12 mouse cellular contexts compared by ENCODE assay signal in genomic region chr11:119059256-119059655, GRCm38 (mm10). TPM values are rescaled to one million over a fixed set of nuclear protein-coding genes. Genes with fewer than 3 reads are reported as not detected.
DNase-seq lines count a peak whose midpoint lies in the region; ATAC-seq and TF ChIP-seq lines count a peak whose summit lies in the region.
"Had no signal": no experiment of that assay in that cellular context is flagged by ENCODE, and none has a peak within 500 bp of the region (broad histone marks: within the 10 kb centered on the region; RNA-seq: fewer than 3 reads in every experiment).

No protein-coding gene starts in this region.

- peaks cover 70% of the 10 kb centered on the region for H3K27me3 ChIP-seq in kidney, embryonic 14.5 days (ENCODE audit: control insufficient read depth, insufficient read depth, low read length)
- peaks cover 99% of the 10 kb centered on the region for H3K27me3 ChIP-seq in E14TG2a.4 (ENCODE audit: insufficient read depth, low read length)
- H3K27me3 ChIP-seq in midbrain, postnatal 0 days (ENCODE audit: insufficient read depth, low read length): peaks cover 11% of the 10 kb centered on the region

- H3K4me2 ChIP-seq in kidney, embryonic 14.5 days (replicated peaks; ENCODE audit: low read depth, low read length): no peak overlapping the region
- 0 out of 2 replicates have a peak overlapping the region, but pooled peaks have one; percentile 38 for H3K4me2 ChIP-seq in midbrain, postnatal 0 days (ENCODE audit: low read depth, low read length, poor library complexity, severe bottlenecking)

- WGBS in kidney, embryonic 14.5 days: 3% methylated on average over 3 of the region's 3 CpGs
- WGBS in midbrain, postnatal 0 days: 25% methylated on average over 3 of the region's 3 CpGs

- peak overlapping the region; percentile 23; the same call in 1 of the 2 replicates for H3K4me3 ChIP-seq in kidney, embryonic 14.5 days (ENCODE audit: low read length)
- H3K4me3 ChIP-seq in E14TG2a.4 (replicated peaks; ENCODE audit: low read length): peak overlapping the region; percentile 39
- no peak overlapping the region for H3K4me3 ChIP-seq in midbrain, postnatal 0 days (ENCODE audit: low read depth, low read length)

- no peaks in the 10 kb centered on the region for H3K36me3 ChIP-seq in kidney, embryonic 14.5 days (ENCODE audit: control insufficient read depth, insufficient read depth, low read length)
- H3K36me3 ChIP-seq in E14TG2a.4 (ENCODE audit: insufficient read depth, low read length): no peaks in the 10 kb centered on the region
- no peaks in the 10 kb centered on the region for H3K36me3 ChIP-seq in midbrain, postnatal 0 days (ENCODE audit: insufficient read depth, low read length)

- no peak overlapping the region for H3K9ac ChIP-seq in kidney, embryonic 14.5 days (ENCODE audit: low read depth, low read length)
- H3K9ac ChIP-seq in midbrain, postnatal 0 days (replicated peaks; ENCODE audit: low read length, poor library complexity, severe bottlenecking): no peak overlapping the region

- TF ChIP-seq CTCF in E14TG2a.4 (conservative IDR thresholded peaks at IDR 0.05; ENCODE audit: low read length): no peak
- TF ChIP-seq CTCF in brain, embryonic 14.5 days (IDR thresholded peaks at IDR 0.05; ENCODE audit: borderline replicate concordance, extremely low read depth, insufficient read depth, insufficient read length): no peak
- TF ChIP-seq CTCF in midbrain, postnatal 0 days (IDR thresholded peaks at IDR 0.05): no peak

- ATAC-seq in kidney, embryonic 14.5 days (ENCODE audit: low FRiP score, low TSS enrichment): no peak
- no peak for ATAC-seq in midbrain, postnatal 0 days (ENCODE audit: low FRiP score)

- H3K27ac ChIP-seq in kidney, embryonic 14.5 days (ENCODE audit: low read depth, low read length): no peak overlapping the region
- no peak overlapping the region for H3K27ac ChIP-seq in midbrain, postnatal 0 days (ENCODE audit: low read depth, low read length)

- H3K4me1 ChIP-seq in kidney, embryonic 14.5 days (ENCODE audit: control insufficient read depth, insufficient read depth, low read length): peaks cover 18% of the 10 kb centered on the region; the same call in 1 of the 2 replicates
- peaks cover 53% of the 10 kb centered on the region for H3K4me1 ChIP-seq in E14TG2a.4 (replicated peaks; ENCODE audit: low read depth, low read length)
- peaks cover 32% of the 10 kb centered on the region for H3K4me1 ChIP-seq in midbrain, postnatal 0 days (ENCODE audit: insufficient read depth, low read length)

- H3K9me3 ChIP-seq in kidney, embryonic 14.5 days (ENCODE audit: control insufficient read depth, low read length): no peaks in the 10 kb centered on the region
- H3K9me3 ChIP-seq in E14TG2a.4 (ENCODE audit: low read length): peaks cover 10% of the 10 kb centered on the region
- no peaks in the 10 kb centered on the region for H3K9me3 ChIP-seq in midbrain, postnatal 0 days (ENCODE audit: low read length)

- no peak for DNase-seq in kidney, adult 11 months
- peak; percentile 1 for DNase-seq in brain, embryonic 14.5 days (ENCODE audit: low read depth)
- DNase-seq in midbrain, postnatal 0 days (ENCODE audit: low spot score): no peak
- no peak for DNase-seq in spleen, postnatal 10 days (ENCODE audit: low spot score in 2 of 2)
- DNase-seq in testis, postnatal 14 days (ENCODE audit: low spot score): no peak
- DNase-seq: gastrocnemius, postnatal 36 days; heart, postnatal 4 days; kidney, adult 9 months; layer of hippocampus, adult 9-11 months; thymus, postnatal 4 days had no signal

- no peak for TF ChIP-seq POLR2A in brain, embryonic 14.5 days (IDR thresholded peaks at IDR 0.05; ENCODE audit: borderline replicate concordance, extremely low read depth, insufficient read depth, insufficient read length, poor library complexity, severe bottlenecking)

RNA-seq across cellular contexts. Expression of gene Cbx8, which starts 18.5 kb away (rescaled TPM):
- 7.8 and 10.9 TPM in 2 replicates for polyA plus RNA-seq in kidney, embryonic 14.5 days (2014; fragmentation: Nextera tagmentation; extraction: Ambion mirVana)
- polyA plus RNA-seq in brain, embryonic 14.5 days (2012; rRNA removed): 6.5 and 10.4 TPM in 2 replicates
- 14.9 and 15.5 TPM in 2 replicates for total RNA-seq in midbrain, postnatal 0 days (2014; rRNA removed)
- 6.8 and 7.6 TPM in 2 replicates for polyA plus RNA-seq in midbrain, postnatal 0 days (2015; fragmentation: Nextera tagmentation; extraction: Ambion mirVana)

RNA-seq across cellular contexts. Expression of gene Cbx4, which starts 26.8 kb away (rescaled TPM):
- polyA plus RNA-seq in kidney, embryonic 14.5 days (2014; fragmentation: Nextera tagmentation; extraction: Ambion mirVana): 4.9 and 8.3 TPM in 2 replicates
- 30.0 and 34.7 TPM in 2 replicates for polyA plus RNA-seq in brain, embryonic 14.5 days (2012; rRNA removed)
- 48.6 and 53.4 TPM in 2 replicates for total RNA-seq in midbrain, postnatal 0 days (2014; rRNA removed)
- polyA plus RNA-seq in midbrain, postnatal 0 days (2015; fragmentation: Nextera tagmentation; extraction: Ambion mirVana): 30.5 TPM in 2 replicates

RNA-seq across cellular contexts. Expression of gene Cbx2, which starts 36.5 kb away (rescaled TPM):
- polyA plus RNA-seq in kidney, embryonic 14.5 days (2014; fragmentation: Nextera tagmentation; extraction: Ambion mirVana): 19.9 and 38.2 TPM in 2 replicates
- 30.0 and 40.1 TPM in 2 replicates for polyA plus RNA-seq in brain, embryonic 14.5 days (2012; rRNA removed)
- 9.6 and 10.6 TPM in 2 replicates for total RNA-seq in midbrain, postnatal 0 days (2014; rRNA removed)
- 5.6 and 6.7 TPM in 2 replicates for polyA plus RNA-seq in midbrain, postnatal 0 days (2015; fragmentation: Nextera tagmentation; extraction: Ambion mirVana)
